Mouse (Mus musculus) heart, embryonic 15.5 days (tissue): ENCODE results near the gene Drc3. TPM values are rescaled to one million over a fixed set of nuclear protein-coding genes. Genes with fewer than 3 reads are reported as not detected.

ENCODE experiments used
- ATAC-seq: fragments of 200-750 bp; cut with Nextera tagmentation; replicated peaks from 2 replicates; pipeline ENCODE4 v1.8.0; 2017; ENCODE audit warnings: low read depth, moderate TSS enrichment; ENCODE audit not compliant: insufficient number of reproducible peaks, insufficient read depth, low FRiP score
- H3K27ac ChIP-seq: fragments of 300-500 bp; sonication (generic); 2 replicates; pipeline ENCODE4 v1.5.1; 2015; ENCODE audit warnings: mild to moderate bottlenecking, inconsistent platforms
- H3K27me3 ChIP-seq: fragments of 300-500 bp; sonication (generic); 2 replicates; pipeline ENCODE4 v1.6.1; 2015; ENCODE audit warnings: inconsistent platforms
- H3K36me3 ChIP-seq: fragments of 300-500 bp; sonication (generic); 2 replicates; pipeline ENCODE4 v1.6.1; 2015; ENCODE audit warnings: mild to moderate bottlenecking, inconsistent platforms
- H3K4me1 ChIP-seq: fragments of 300-500 bp; sonication (generic); replicated peaks from 2 replicates; pipeline ENCODE4 v1.6.1; 2015; ENCODE audit warnings: inconsistent platforms
- H3K4me2 ChIP-seq: fragments of 300-500 bp; sonication (generic); 2 replicates; pipeline ENCODE4 v1.6.1; 2015; ENCODE audit warnings: inconsistent platforms, mild to moderate bottlenecking, moderate library complexity
- H3K4me3 ChIP-seq: fragments of 300-500 bp; sonication (generic); 2 replicates; pipeline ENCODE4 v1.5.1; 2015; ENCODE audit warnings: mild to moderate bottlenecking, inconsistent platforms
- H3K9ac ChIP-seq: fragments of 300-500 bp; sonication (generic); 2 replicates; pipeline ENCODE4 v1.6.1; 2015; ENCODE audit warnings: mild to moderate bottlenecking, inconsistent platforms
- H3K9me3 ChIP-seq: fragments of 300-500 bp; sonication (generic); replicated peaks from 2 replicates; pipeline ENCODE4 v1.6.1; 2016; ENCODE audit warnings: inconsistent platforms
- WGBS: fragments of 180-500 bp; shearing (Covaris S2); methylation state at CpG from one replicate; pipeline ENCODE4 v1.1.7; 2015; ENCODE audit warnings: mixed read lengths; 5-methylcytosine and 5-hydroxymethylcytosine counted together
- polyA plus RNA-seq: library from polyadenylated mRNA; unstranded; fragments of >200 nt; fragmentation: Nextera tagmentation; extraction: Ambion mirVana; gene quantifications from 2 replicates; pipeline ENCODE4 v1.2.1, GENCODE M21; 2015

The Drc3 gene
- polyA plus RNA-seq, 1 experiment from 2014 or later = 2.9 TPM

GRCm38 (mm10) chr11:60366239-60367019, 13.3 kb downstream of the Drc3 start:
- ATAC-seq = peak; percentile 54; the same call in 1 of the 2 replicates
- peak overlapping the region; percentile 64 for H3K27ac ChIP-seq
- peaks cover 11% of the 10 kb centered on the region for H3K4me1 ChIP-seq
- H3K36me3 ChIP-seq = no peaks in the 10 kb centered on the region
- peak overlapping the region; percentile 0; the same call in 1 of the 2 replicates for H3K9ac ChIP-seq
- no peaks in the 10 kb centered on the region for H3K9me3 ChIP-seq
- no peak overlapping the region for H3K4me3 ChIP-seq
- no peak overlapping the region for H3K4me2 ChIP-seq
- no peaks in the 10 kb centered on the region; the same call in 1 of the 2 replicates for H3K27me3 ChIP-seq
- 18% methylated on average over 16 of the region's 16 CpGs for WGBS

GRCm38 (mm10) chr11:60367256-60367655, 14.1 kb downstream of the Drc3 start:
- no peak overlapping the region for H3K27ac ChIP-seq

GRCm38 (mm10) chr11:60368909-60369308, 15.8 kb downstream of the Drc3 start:
- no peaks in the 10 kb centered on the region; the same call in 1 of the 2 replicates for H3K27me3 ChIP-seq
- no peak overlapping the region for H3K4me3 ChIP-seq
- H3K27ac ChIP-seq = no peak overlapping the region
- WGBS = 62% methylated on average over 4 of the region's 4 CpGs
- no peak overlapping the region for H3K9ac ChIP-seq
- peaks cover 11% of the 10 kb centered on the region for H3K4me1 ChIP-seq
- no peaks in the 10 kb centered on the region for H3K9me3 ChIP-seq
- no peak for ATAC-seq
- H3K36me3 ChIP-seq = no peaks in the 10 kb centered on the region
- no peak overlapping the region for H3K4me2 ChIP-seq

More at GRCm38 (mm10) chr11:60367256-60367655, 14.1 kb downstream of the Drc3 start:
- Histone ChIP-seq H3K9ac (no peak overlapping the region), H3K4me3 (no peak overlapping the region), H3K9me3 (no peaks in the 10 kb centered on the region), H3K27me3 (no peaks in the 10 kb centered on the region; the same call in 1 of the 2 replicates), H3K4me1 (peaks cover 11% of the 10 kb centered on the region), H3K4me2 (no peak overlapping the region), H3K36me3 (no peaks in the 10 kb centered on the region)
- 57% methylated on average over 3 of the region's 3 CpGs for WGBS
- ATAC-seq = no peak

GRCm38 (mm10) chr11:60369448-60369847, 16.3 kb downstream of the Drc3 start:
- H3K27ac ChIP-seq = no peak overlapping the region
- no peak overlapping the region for H3K9ac ChIP-seq
- H3K36me3 ChIP-seq = no peaks in the 10 kb centered on the region
- H3K27me3 ChIP-seq = no peaks in the 10 kb centered on the region; the same call in 1 of the 2 replicates
- no peak overlapping the region for H3K4me2 ChIP-seq
- H3K4me3 ChIP-seq = no peak overlapping the region
- ATAC-seq = no peak
- H3K9me3 ChIP-seq = no peaks in the 10 kb centered on the region
- 71% methylated on average over 4 of the region's 4 CpGs for WGBS
- H3K4me1 ChIP-seq = peaks cover 11% of the 10 kb centered on the region

- 79% methylated on average over 13 of the region's 13 CpGs for WGBS
- H3K27ac ChIP-seq = no peak overlapping the region
- H3K9ac ChIP-seq = no peak overlapping the region
- H3K4me2 ChIP-seq = no peak overlapping the region
- H3K27me3 ChIP-seq = no peaks in the 10 kb centered on the region; the same call in 1 of the 2 replicates
- peaks cover 11% of the 10 kb centered on the region for H3K4me1 ChIP-seq
- no peaks in the 10 kb centered on the region for H3K9me3 ChIP-seq
- ATAC-seq = no peak
- H3K4me3 ChIP-seq = no peak overlapping the region
- no peaks in the 10 kb centered on the region for H3K36me3 ChIP-seq
Measured at GRCm38 (mm10) chr11:60370431-60370830, 17.3 kb downstream of the Drc3 start.

GRCm38 (mm10) chr11:60374481-60374880, 21.4 kb downstream of the Drc3 start:
- H3K27me3 ChIP-seq = no peaks in the 10 kb centered on the region
- no peak overlapping the region for H3K27ac ChIP-seq
- no peaks in the 10 kb centered on the region for H3K36me3 ChIP-seq
- H3K9ac ChIP-seq = no peak overlapping the region
- H3K4me1 ChIP-seq = no peaks in the 10 kb centered on the region
- no peak overlapping the region for H3K4me3 ChIP-seq
- no peak for ATAC-seq
- no peaks in the 10 kb centered on the region for H3K9me3 ChIP-seq
- H3K4me2 ChIP-seq = no peak overlapping the region
- WGBS = 82% methylated on average over 6 of the region's 6 CpGs

GRCm38 (mm10) chr11:60383518-60383917, 30.4 kb downstream of the Drc3 start:
- WGBS = 83% methylated on average over 6 of the region's 6 CpGs
- no peak overlapping the region for H3K9ac ChIP-seq
- peaks cover 4% of the 10 kb centered on the region; the same call in 1 of the 2 replicates for H3K27me3 ChIP-seq
- H3K9me3 ChIP-seq = no peaks in the 10 kb centered on the region
- H3K27ac ChIP-seq = no peak overlapping the region
- H3K4me2 ChIP-seq = no peak overlapping the region
- peaks cover 9% of the 10 kb centered on the region for H3K4me1 ChIP-seq
- no peak for ATAC-seq
- no peaks in the 10 kb centered on the region for H3K36me3 ChIP-seq
- no peak overlapping the region for H3K4me3 ChIP-seq

GRCm38 (mm10) chr11:60384762-60385421, 31.8 kb downstream of the Drc3 start:
- Histone ChIP-seq H3K4me2 (0 out of 2 replicates have a peak overlapping the region, but pooled peaks have one; percentile 7), H3K4me1 (peaks cover 9% of the 10 kb centered on the region), H3K27ac (no peak overlapping the region), H3K27me3 (peaks cover 4% of the 10 kb centered on the region; the same call in 1 of the 2 replicates), H3K4me3 (no peak overlapping the region), H3K9ac (no peak overlapping the region), H3K9me3 (no peaks in the 10 kb centered on the region), H3K36me3 (no peaks in the 10 kb centered on the region)
- no peak for ATAC-seq
- 16% methylated on average over 16 of the region's 16 CpGs for WGBS

GRCm38 (mm10) chr11:60385946-60386345, 32.8 kb downstream of the Drc3 start:
- Histone ChIP-seq H3K9ac (no peak overlapping the region), H3K9me3 (no peaks in the 10 kb centered on the region), H3K4me3 (no peak overlapping the region), H3K27me3 (peaks cover 4% of the 10 kb centered on the region; the same call in 1 of the 2 replicates), H3K4me1 (peaks cover 9% of the 10 kb centered on the region), H3K4me2 (no peak overlapping the region), H3K36me3 (no peaks in the 10 kb centered on the region), H3K27ac (no peak overlapping the region)
- ATAC-seq = no peak
- 67% methylated on average over 5 of the region's 5 CpGs for WGBS

GRCm38 (mm10) chr11:60387944-60388343, 34.8 kb downstream of the Drc3 start:
- Histone ChIP-seq H3K9me3 (no peaks in the 10 kb centered on the region), H3K4me3 (no peak overlapping the region), H3K36me3 (no peaks in the 10 kb centered on the region), H3K4me1 (peaks cover 6% of the 10 kb centered on the region), H3K27ac (no peak overlapping the region), H3K27me3 (peaks cover 4% of the 10 kb centered on the region; the same call in 1 of the 2 replicates), H3K9ac (no peak overlapping the region), H3K4me2 (no peak overlapping the region)
- 85% methylated on average over 2 of the region's 2 CpGs for WGBS
- no peak for ATAC-seq

- ATAC-seq = no peak
- Histone ChIP-seq H3K27me3 (no peaks in the 10 kb centered on the region), H3K4me2 (no peak overlapping the region), H3K27ac (no peak overlapping the region), H3K9me3 (no peaks in the 10 kb centered on the region), H3K9ac (no peak overlapping the region), H3K36me3 (no peaks in the 10 kb centered on the region), H3K4me3 (no peak overlapping the region), H3K4me1 (no peaks in the 10 kb centered on the region)
- 74% methylated on average over 6 of the region's 6 CpGs for WGBS
Measured at GRCm38 (mm10) chr11:60391346-60391745, 38.2 kb downstream of the Drc3 start.
